Comparison of ENCODE assay signal across 13 mouse cellular contexts in the genomic region with DNA sequence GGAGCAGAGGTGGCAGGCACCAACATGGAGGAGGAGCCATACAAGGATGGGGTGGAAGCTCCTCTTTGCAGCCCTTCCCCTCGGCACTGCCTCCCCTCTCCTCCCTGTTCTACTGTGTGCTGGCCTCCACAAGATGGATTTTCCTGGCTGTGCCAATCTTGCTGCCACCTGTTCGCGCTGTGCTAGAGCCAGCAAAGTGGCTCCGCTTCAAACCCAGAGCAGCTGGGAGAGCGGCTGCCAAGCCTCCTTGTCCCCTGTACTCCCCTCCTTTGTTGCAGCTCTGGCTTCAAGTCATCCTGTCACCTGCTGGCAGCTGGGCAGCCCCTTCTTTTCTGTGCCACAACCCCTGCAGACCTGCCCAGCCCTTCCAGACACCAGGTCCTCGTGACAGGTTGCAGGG. TPM values are rescaled to one million over a fixed set of nuclear protein-coding genes. Genes with fewer than 3 reads are reported as not detected.
DNase-seq lines count a peak whose midpoint lies in the region; ATAC-seq and TF ChIP-seq lines count a peak whose summit lies in the region.
"Had no signal": no experiment of that assay in that cellular context is flagged by ENCODE, and none has a peak within 500 bp of the region (broad histone marks: within the 10 kb centered on the region; RNA-seq: fewer than 3 reads in every experiment).

No protein-coding gene starts in this region.

- H3K4me2 ChIP-seq in hindbrain, embryonic 13.5 days = no peak overlapping the region
- no peak overlapping the region for H3K4me2 ChIP-seq in hindbrain, embryonic 12.5 days (replicated peaks)
- no peak overlapping the region for H3K4me2 ChIP-seq in forebrain, postnatal 0 days (ENCODE audit: low read depth)
- H3K4me2 ChIP-seq: intestine, embryonic 15.5 days; lung, embryonic 14.5 days had no signal

- intact Hi-C loops in left cerebral cortex, postnatal 25 days (cut with DNase I) = no loop called here

- no peaks in the 10 kb centered on the region for H3K36me3 ChIP-seq in hindbrain, embryonic 13.5 days
- no peaks in the 10 kb centered on the region for H3K36me3 ChIP-seq in hindbrain, embryonic 12.5 days
- H3K36me3 ChIP-seq in forebrain, postnatal 0 days (ENCODE audit: insufficient read depth) = no peaks in the 10 kb centered on the region
- H3K36me3 ChIP-seq: intestine, embryonic 15.5 days; limb, embryonic 10.5 days had no signal

- DNase-seq in cerebellum, adult 18-20 months = peak; percentile 55 to 64
- DNase-seq in forebrain, postnatal 0 days = peak; percentile 84
- peak; percentile 69 to 78 for DNase-seq in left cerebral cortex, postnatal 25 days (ENCODE audit: low spot score in 2 of 2)
- no peak for DNase-seq in retina, postnatal 1 day
- DNase-seq in heart, postnatal 4 days = no peak
- no peak for DNase-seq in urinary bladder, postnatal 4 days (ENCODE audit: low spot score in 2 of 2)
- DNase-seq: heart, adult 2 months; lung, embryonic 14.5 days; thymus, adult 18-20 months had no signal

- peaks cover 26% of the 10 kb centered on the region for H3K4me1 ChIP-seq in hindbrain, embryonic 13.5 days (replicated peaks)
- peaks cover 11% of the 10 kb centered on the region for H3K4me1 ChIP-seq in hindbrain, embryonic 12.5 days
- H3K4me1 ChIP-seq in forebrain, postnatal 0 days (ENCODE audit: insufficient read depth) = peaks cover 40% of the 10 kb centered on the region
- H3K4me1 ChIP-seq: intestine, embryonic 15.5 days; limb, embryonic 10.5 days had no signal

- H3K4me3 ChIP-seq in hindbrain, embryonic 13.5 days = no peak overlapping the region
- no peak overlapping the region for H3K4me3 ChIP-seq in hindbrain, embryonic 12.5 days
- no peak overlapping the region for H3K4me3 ChIP-seq in forebrain, postnatal 0 days (ENCODE audit: low read depth, low read length)
- H3K4me3 ChIP-seq: heart, adult 2 months; intestine, embryonic 15.5 days; limb, embryonic 10.5 days had no signal

- 60% methylated on average over 6 of the region's 6 CpGs for WGBS in hindbrain, embryonic 13.5 days
- WGBS in hindbrain, embryonic 12.5 days = 68% methylated on average over 6 of the region's 6 CpGs
- 40% methylated on average over 6 of the region's 6 CpGs for WGBS in forebrain, postnatal 0 days

- ATAC-seq in hindbrain, embryonic 13.5 days (ENCODE audit: low FRiP score) = 0 out of 2 replicates have a peak, but pooled peaks have one; percentile 11
- no peak for ATAC-seq in hindbrain, embryonic 12.5 days (ENCODE audit: low FRiP score)
- ATAC-seq in forebrain, postnatal 0 days = peak; percentile 87
- ATAC-seq: intestine, embryonic 15.5 days had no signal

- H3K27ac ChIP-seq in hindbrain, embryonic 13.5 days = no peak overlapping the region
- no peak overlapping the region for H3K27ac ChIP-seq in hindbrain, embryonic 12.5 days
- peak overlapping the region; percentile 30; the same call in 1 of the 2 replicates for H3K27ac ChIP-seq in forebrain, postnatal 0 days (ENCODE audit: low read depth, low read length)
- H3K27ac ChIP-seq: heart, adult 2 months; intestine, embryonic 15.5 days; limb, embryonic 10.5 days had no signal

- no peak for TF ChIP-seq CTCF in forebrain, postnatal 0 days (IDR thresholded peaks at IDR 0.05; ENCODE audit: low read depth)

- peaks cover 37% of the 10 kb centered on the region for H3K27me3 ChIP-seq in hindbrain, embryonic 13.5 days
- H3K27me3 ChIP-seq in hindbrain, embryonic 12.5 days = peaks cover 41% of the 10 kb centered on the region
- no peaks in the 10 kb centered on the region for H3K27me3 ChIP-seq in forebrain, postnatal 0 days (ENCODE audit: insufficient read depth, low read length)

- H3K9me3 ChIP-seq in hindbrain, embryonic 13.5 days = no peaks in the 10 kb centered on the region
- H3K9me3 ChIP-seq in hindbrain, embryonic 12.5 days (replicated peaks) = no peaks in the 10 kb centered on the region
- H3K9me3 ChIP-seq in forebrain, postnatal 0 days (ENCODE audit: low read length) = no peaks in the 10 kb centered on the region
- H3K9me3 ChIP-seq: intestine, embryonic 15.5 days; limb, embryonic 10.5 days had no signal

- no peak overlapping the region for H3K9ac ChIP-seq in hindbrain, embryonic 13.5 days
- H3K9ac ChIP-seq in hindbrain, embryonic 12.5 days = no peak overlapping the region
- H3K9ac ChIP-seq in forebrain, postnatal 0 days = no peak overlapping the region
- H3K9ac ChIP-seq: intestine, embryonic 15.5 days; lung, embryonic 14.5 days had no signal

RNA-seq across cellular contexts. Expression of a gene that starts 13.0 kb away (rescaled TPM):
- 7.8 and 8.4 TPM in 2 replicates for polyA plus RNA-seq in hindbrain, embryonic 13.5 days (2015; fragmentation: Nextera tagmentation; extraction: Ambion mirVana)
- 5.8 and 6.1 TPM in 2 replicates for polyA plus RNA-seq in hindbrain, embryonic 12.5 days (2016; fragmentation: Nextera tagmentation; extraction: Ambion mirVana)
- total RNA-seq in forebrain, postnatal 0 days (2014; rRNA removed) = 27.5 and 46.1 TPM in 2 replicates
- 19.8 and 22.5 TPM in 2 replicates for polyA plus RNA-seq in forebrain, postnatal 0 days (2015; fragmentation: Nextera tagmentation; extraction: Ambion mirVana)
- 10 to 100 TPM; 83.6 to 96.6 TPM for total RNA-seq in left cerebral cortex, postnatal 25 days (2021)
- total RNA-seq in heart, postnatal 4 days (2021) = 1 to 10 TPM; 1.3 to 1.4 TPM

Comparison
In these comparisons a context has a peak if more than half of its experiments do, and no peak if none do; other contexts are left out.
1. DNase-seq: peak in cerebellum, adult 18-20 months (2 of 2), forebrain, postnatal 0 days (single experiment) and left cerebral cortex, postnatal 25 days (2 of 2); none in retina, postnatal 1 day (single experiment), heart, postnatal 4 days (single experiment) and urinary bladder, postnatal 4 days (0 of 2).
2. RNA of a gene that starts 13.0 kb away (total RNA-seq): 83.6 to 96.6 TPM in left cerebral cortex, postnatal 25 days and 27.5 to 46.1 TPM in forebrain, postnatal 0 days; 1.3 to 1.4 TPM in heart, postnatal 4 days; every median in the first group is over 10 times any median in the second.